In the genomic region with DNA sequence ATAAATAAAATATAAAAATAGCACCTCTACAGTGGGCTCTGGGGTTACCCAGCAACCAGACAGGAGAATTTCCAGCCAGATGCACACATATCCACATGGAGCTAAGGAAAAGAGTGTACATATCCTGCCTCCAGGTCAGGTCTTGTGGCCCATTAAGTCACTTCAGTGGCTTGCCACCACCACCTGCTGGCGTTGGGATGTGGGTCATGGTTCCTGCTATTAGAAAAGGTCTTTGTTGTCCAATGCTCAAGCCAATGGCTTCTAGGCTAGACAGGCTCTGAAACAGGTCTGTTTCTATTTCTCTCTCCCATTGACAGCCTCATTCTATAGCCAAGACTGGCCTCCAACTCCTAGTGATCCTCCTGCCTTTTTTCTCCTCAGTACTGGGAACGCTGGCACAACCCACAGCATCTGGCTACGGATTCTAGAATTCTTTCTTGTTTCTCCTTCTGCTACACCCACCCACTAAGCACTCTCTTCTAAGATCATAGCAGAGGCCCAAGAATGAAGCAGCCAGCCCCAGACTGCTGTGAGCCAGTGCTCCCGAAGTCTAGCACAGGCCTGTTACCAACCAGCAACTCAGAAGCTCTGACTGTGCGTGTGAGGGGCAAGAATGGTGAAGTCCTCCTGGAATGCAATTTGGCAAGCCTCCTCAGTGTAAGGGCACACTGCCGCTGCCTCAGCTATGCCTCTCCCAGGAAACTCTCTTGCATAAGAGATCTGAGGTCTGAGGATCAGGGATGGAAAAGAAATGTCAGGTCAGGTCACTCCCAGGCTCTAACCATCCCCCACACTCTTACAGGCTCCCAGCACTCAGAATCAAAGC, we compare ENCODE assay signal across 9 mouse cellular contexts. TPM values are rescaled to one million over a fixed set of nuclear protein-coding genes. Genes with fewer than 3 reads are reported as not detected.
DNase-seq lines count a peak whose midpoint lies in the region; ATAC-seq and TF ChIP-seq lines count a peak whose summit lies in the region.
"Had no signal": no experiment of that assay in that cellular context is flagged by ENCODE, and none has a peak within 500 bp of the region (broad histone marks: within the 10 kb centered on the region; RNA-seq: fewer than 3 reads in every experiment).

No protein-coding gene starts in this region.

- no peak overlapping the region for H3K27ac ChIP-seq in heart, embryonic 12.5 days (ENCODE audit: poor library complexity, severe bottlenecking)
- H3K27ac ChIP-seq in midbrain, embryonic 15.5 days, result 0 out of 2 replicates have a peak overlapping the region, but pooled peaks have one; percentile 18
- no peak overlapping the region for H3K27ac ChIP-seq in midbrain, embryonic 10.5 days (replicated peaks)
- peak overlapping the region; percentile 6; the same call in 1 of the 2 replicates for H3K27ac ChIP-seq in heart, embryonic 16.5 days (ENCODE audit: low read length)
- peak overlapping the region; percentile 59 for H3K27ac ChIP-seq in olfactory bulb, adult 2 months (ENCODE audit: insufficient read depth, low read depth, low read length)
- no peak overlapping the region for H3K27ac ChIP-seq in forebrain, embryonic 15.5 days (replicated peaks)
- H3K27ac ChIP-seq: embryonic facial prominence, embryonic 12.5 days had no signal

- peaks cover 19% of the 10 kb centered on the region for H3K4me1 ChIP-seq in heart, embryonic 12.5 days (replicated peaks)
- no peaks in the 10 kb centered on the region for H3K4me1 ChIP-seq in midbrain, embryonic 15.5 days
- H3K4me1 ChIP-seq in midbrain, embryonic 10.5 days, result peaks cover 10% of the 10 kb centered on the region; the same call in 1 of the 2 replicates
- H3K4me1 ChIP-seq in heart, embryonic 16.5 days (ENCODE audit: control insufficient read depth, insufficient read depth, low read length), result peaks cover 17% of the 10 kb centered on the region
- H3K4me1 ChIP-seq in olfactory bulb, adult 2 months (ENCODE audit: control insufficient read depth, insufficient read depth, low read length), result peaks cover 14% of the 10 kb centered on the region
- H3K4me1 ChIP-seq in forebrain, embryonic 15.5 days, result 0 out of 2 replicates have a peak, but pooled peaks cover 5% of the 10 kb centered on the region
- H3K4me1 ChIP-seq: embryonic facial prominence, embryonic 12.5 days had no signal

- H3K4me3 ChIP-seq in heart, embryonic 12.5 days, result no peak overlapping the region
- H3K4me3 ChIP-seq in midbrain, embryonic 15.5 days, result no peak overlapping the region
- H3K4me3 ChIP-seq in midbrain, embryonic 10.5 days, result no peak overlapping the region
- H3K4me3 ChIP-seq in heart, embryonic 16.5 days (ENCODE audit: low read length), result no peak overlapping the region
- no peak overlapping the region for H3K4me3 ChIP-seq in olfactory bulb, adult 2 months (ENCODE audit: insufficient read depth, low read depth, low read length)
- H3K4me3 ChIP-seq in forebrain, embryonic 15.5 days, result no peak overlapping the region
- H3K4me3 ChIP-seq: embryonic facial prominence, embryonic 12.5 days had no signal

- no peak overlapping the region for H3K9ac ChIP-seq in heart, embryonic 12.5 days
- H3K9ac ChIP-seq in midbrain, embryonic 15.5 days, result no peak overlapping the region
- no peak overlapping the region for H3K9ac ChIP-seq in heart, embryonic 16.5 days (ENCODE audit: low read length)
- no peak overlapping the region for H3K9ac ChIP-seq in forebrain, embryonic 15.5 days (replicated peaks)
- H3K9ac ChIP-seq: embryonic facial prominence, embryonic 12.5 days had no signal

- no peaks in the 10 kb centered on the region for H3K9me3 ChIP-seq in heart, embryonic 12.5 days (replicated peaks)
- no peaks in the 10 kb centered on the region for H3K9me3 ChIP-seq in midbrain, embryonic 15.5 days
- H3K9me3 ChIP-seq in midbrain, embryonic 10.5 days (replicated peaks), result peaks cover 14% of the 10 kb centered on the region; the same call in 1 of the 2 replicates
- H3K9me3 ChIP-seq in heart, embryonic 16.5 days (replicated peaks; ENCODE audit: control insufficient read depth, low read length), result no peaks in the 10 kb centered on the region
- H3K9me3 ChIP-seq in forebrain, embryonic 15.5 days, result no peaks in the 10 kb centered on the region

- no peaks in the 10 kb centered on the region for H3K27me3 ChIP-seq in heart, embryonic 12.5 days (replicated peaks)
- H3K27me3 ChIP-seq in midbrain, embryonic 15.5 days (replicated peaks), result no peaks in the 10 kb centered on the region
- H3K27me3 ChIP-seq in midbrain, embryonic 10.5 days (ENCODE audit: low read depth, poor library complexity, severe bottlenecking), result no peaks in the 10 kb centered on the region
- H3K27me3 ChIP-seq in heart, embryonic 16.5 days (ENCODE audit: control insufficient read depth, insufficient read depth, low read length), result no peaks in the 10 kb centered on the region
- no peaks in the 10 kb centered on the region for H3K27me3 ChIP-seq in forebrain, embryonic 15.5 days
- H3K27me3 ChIP-seq: embryonic facial prominence, embryonic 12.5 days had no signal

- peak; percentile 96 for DNase-seq in heart, adult 11 months
- no peak for DNase-seq in midbrain, embryonic 10.5 days (ENCODE audit: low spot score)
- DNase-seq in natural killer cell, adult 2 months (ENCODE audit: low spot score in 2 of 2), result no peak

- H3K4me2 ChIP-seq in heart, embryonic 12.5 days, result no peak overlapping the region
- H3K4me2 ChIP-seq in midbrain, embryonic 15.5 days, result no peak overlapping the region
- H3K4me2 ChIP-seq in heart, embryonic 16.5 days (ENCODE audit: low read depth, low read length), result no peak overlapping the region
- no peak overlapping the region for H3K4me2 ChIP-seq in forebrain, embryonic 15.5 days (replicated peaks)
- H3K4me2 ChIP-seq: embryonic facial prominence, embryonic 12.5 days had no signal

- WGBS in heart, embryonic 12.5 days, result 82% methylated on average over 6 of the region's 6 CpGs
- 86% methylated on average over 6 of the region's 6 CpGs for WGBS in midbrain, embryonic 15.5 days
- 91% methylated on average over 6 of the region's 6 CpGs for WGBS in midbrain, embryonic 10.5 days
- 60% methylated on average over 6 of the region's 6 CpGs for WGBS in heart, embryonic 16.5 days
- WGBS in olfactory bulb, adult 2 months, result 20% methylated on average over 6 of the region's 6 CpGs
- WGBS in forebrain, embryonic 15.5 days, result 83% methylated on average over 6 of the region's 6 CpGs

- TF ChIP-seq POLR2A in olfactory bulb, adult 2 months (IDR thresholded peaks at IDR 0.05; ENCODE audit: insufficient read depth, low read depth, low read length), result no peak

- peaks cover 12% of the 10 kb centered on the region for H3K36me3 ChIP-seq in heart, embryonic 12.5 days
- no peaks in the 10 kb centered on the region for H3K36me3 ChIP-seq in midbrain, embryonic 15.5 days (replicated peaks)
- H3K36me3 ChIP-seq in midbrain, embryonic 10.5 days, result peaks cover 54% of the 10 kb centered on the region
- H3K36me3 ChIP-seq in heart, embryonic 16.5 days (ENCODE audit: control insufficient read depth, insufficient read depth), result no peaks in the 10 kb centered on the region
- no peaks in the 10 kb centered on the region; the same call in 1 of the 2 replicates for H3K36me3 ChIP-seq in forebrain, embryonic 15.5 days

- no peak for TF ChIP-seq CTCF in olfactory bulb, adult 2 months (IDR thresholded peaks at IDR 0.05; ENCODE audit: insufficient read depth, low read depth, low read length)

- ATAC-seq in heart, embryonic 12.5 days (ENCODE audit: insufficient number of reproducible peaks, low FRiP score), result no peak
- no peak for ATAC-seq in midbrain, embryonic 15.5 days (replicated peaks)
- ATAC-seq in heart, embryonic 16.5 days (replicated peaks; ENCODE audit: extremely low read depth, insufficient read depth, low FRiP score), result peak; percentile 53; the same call in 1 of the 2 replicates
- ATAC-seq in forebrain, embryonic 15.5 days (replicated peaks), result no peak

RNA-seq across cellular contexts. Expression of a gene that starts 19.4 kb away (rescaled TPM):
- 5.9 and 6.4 TPM in 2 replicates for polyA plus RNA-seq in heart, embryonic 12.5 days (2016; fragmentation: Nextera tagmentation; extraction: Ambion mirVana)
- 9.2 TPM in 2 replicates for polyA plus RNA-seq in midbrain, embryonic 15.5 days (2015; fragmentation: Nextera tagmentation; extraction: Ambion mirVana)
- 6.9 and 8.2 TPM in 2 replicates for polyA plus RNA-seq in midbrain, embryonic 10.5 days (2016; fragmentation: Nextera tagmentation; extraction: Ambion mirVana)
- 4.7 and 4.8 TPM in 2 replicates for polyA plus RNA-seq in heart, embryonic 16.5 days (2015; fragmentation: Nextera tagmentation; extraction: Ambion mirVana)
- polyA plus RNA-seq in olfactory bulb, adult 2 months (2012; ENCODE audit: insufficient read depth, insufficient read length, low replicate concordance, missing spikeins), result not detected in 2 replicates
- 10.1 and 10.7 TPM in 2 replicates for polyA plus RNA-seq in forebrain, embryonic 15.5 days (2015; fragmentation: Nextera tagmentation; extraction: Ambion mirVana)

RNA-seq across cellular contexts. Expression of a gene that starts 33.3 kb away (rescaled TPM):
- polyA plus RNA-seq in heart, embryonic 12.5 days (2016; fragmentation: Nextera tagmentation; extraction: Ambion mirVana), result 0.05 TPM in 1 of 2 replicates, not detected in the other
- polyA plus RNA-seq in midbrain, embryonic 15.5 days (2015; fragmentation: Nextera tagmentation; extraction: Ambion mirVana), result 0.05 and 0.10 TPM in 2 replicates
- polyA plus RNA-seq in midbrain, embryonic 10.5 days (2016; fragmentation: Nextera tagmentation; extraction: Ambion mirVana), result not detected in 2 replicates
- polyA plus RNA-seq in heart, embryonic 16.5 days (2015; fragmentation: Nextera tagmentation; extraction: Ambion mirVana), result 0.05 TPM in 1 of 2 replicates, not detected in the other
- not detected in 2 replicates for polyA plus RNA-seq in olfactory bulb, adult 2 months (2012; ENCODE audit: insufficient read depth, insufficient read length, low replicate concordance, missing spikeins)
- polyA plus RNA-seq in forebrain, embryonic 15.5 days (2015; fragmentation: Nextera tagmentation; extraction: Ambion mirVana), result 0.09 TPM in 1 of 2 replicates, not detected in the other

Comparison
In these comparisons a context has a peak if more than half of its experiments do, and no peak if none do; other contexts are left out.
1. H3K27ac ChIP-seq: peak in midbrain, embryonic 15.5 days (single experiment), heart, embryonic 16.5 days (single experiment) and olfactory bulb, adult 2 months (single experiment); none in heart, embryonic 12.5 days (single experiment), midbrain, embryonic 10.5 days (single experiment) and forebrain, embryonic 15.5 days (single experiment).